Mouse (Mus musculus) limb, embryonic 10.5 days (tissue): ENCODE results near the gene Wdr24. TPM values are rescaled to one million over a fixed set of nuclear protein-coding genes. Genes with fewer than 3 reads are reported as not detected.

ENCODE experiments used
- DNase-seq: peaks from one replicate; pipeline ENCODE4 v3.0.0-alpha.2; 2017; ENCODE audit warnings: low spot score
- H3K27ac ChIP-seq: fragments of 300-500 bp; sonication (generic); 2 replicates; pipeline ENCODE4 v1.5.1; 2016; ENCODE audit warnings: mild to moderate bottlenecking
- H3K27me3 ChIP-seq: fragments of 300-500 bp; sonication (generic); 2 replicates; pipeline ENCODE4 v1.6.1; 2016; ENCODE audit warnings: low read depth, mild to moderate bottlenecking; ENCODE audit not compliant: poor library complexity, severe bottlenecking
- H3K36me3 ChIP-seq: fragments of 300-500 bp; sonication (generic); 2 replicates; pipeline ENCODE4 v1.6.1; 2016; ENCODE audit warnings: mild to moderate bottlenecking, moderate library complexity
- H3K4me1 ChIP-seq: fragments of 300-500 bp; sonication (generic); 2 replicates; pipeline ENCODE4 v1.6.1; 2016
- H3K4me3 ChIP-seq: fragments of 300-500 bp; sonication (generic); 2 replicates; pipeline ENCODE4 v1.5.1; 2016; ENCODE audit warnings: mild to moderate bottlenecking, moderate library complexity
- H3K9me3 ChIP-seq: fragments of 300-500 bp; sonication (generic); replicated peaks from 2 replicates; pipeline ENCODE4 v1.6.1; 2016; ENCODE audit warnings: mild to moderate bottlenecking
- WGBS: fragments of 180-500 bp; shearing (Covaris S2); methylation state at CpG from one replicate; pipeline ENCODE4 v1.1.7; 2016; 5-methylcytosine and 5-hydroxymethylcytosine counted together
- microRNA-seq: library from miRNA; unstranded; fragments of <30 nt; microRNA quantifications from one replicate; pipeline ENCODE4, GENCODE M21; 2017
- polyA plus RNA-seq: library from polyadenylated mRNA; unstranded; fragments of >200 nt; fragmentation: Nextera tagmentation; extraction: Ambion mirVana; gene quantifications from 2 replicates; pipeline ENCODE4 v1.2.1, GENCODE M21; 2016

The Wdr24 gene
- polyA plus RNA-seq, 1 experiment from 2014 or later: 32.0 TPM

DNA sequence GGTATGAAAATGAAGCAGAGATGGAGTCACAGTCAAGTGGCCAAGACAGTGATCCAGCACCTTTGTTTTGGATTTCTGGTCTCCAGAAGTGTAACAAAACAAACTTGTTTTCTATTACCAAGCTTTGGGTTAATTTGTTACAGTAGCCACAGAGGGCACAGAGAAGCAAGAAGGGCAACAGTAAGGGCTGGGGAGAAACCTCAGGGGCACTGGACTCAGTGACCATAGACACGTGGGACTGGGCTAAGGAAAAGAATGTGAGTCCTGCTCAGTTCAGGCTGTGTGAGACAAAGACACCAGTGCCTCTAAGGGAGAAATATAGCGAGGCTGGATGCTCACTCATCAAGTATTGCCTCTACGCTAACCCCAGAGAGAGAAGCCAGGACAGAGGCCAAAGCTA, 49.2 kb downstream of the Wdr24 start:
- Histone ChIP-seq H3K4me1 (peaks cover 51% of the 10 kb centered on the region), H3K9me3 (no peaks in the 10 kb centered on the region), H3K27ac (no peak overlapping the region), H3K4me3 (no peak overlapping the region), H3K36me3 (peaks cover 11% of the 10 kb centered on the region), H3K27me3 (no peaks in the 10 kb centered on the region)
- WGBS: 81% methylated on average over 3 of the region's 3 CpGs
- no peak for DNase-seq

- H3K27ac ChIP-seq: peak overlapping the region; percentile 92; the same call in 1 of the 2 replicates
- peak overlapping the region; percentile 92 for H3K4me3 ChIP-seq
- H3K36me3 ChIP-seq: peaks cover 20% of the 10 kb centered on the region
- no peaks in the 10 kb centered on the region for H3K9me3 ChIP-seq
- WGBS: 82% methylated on average over 11 of the region's 11 CpGs
- peaks cover 49% of the 10 kb centered on the region for H3K4me1 ChIP-seq
- DNase-seq: no peak
- H3K27me3 ChIP-seq: no peaks in the 10 kb centered on the region
These were observed 50.1 kb downstream of the Wdr24 start for GRCm38 (mm10) chr17:25873405-25874147.

DNA sequence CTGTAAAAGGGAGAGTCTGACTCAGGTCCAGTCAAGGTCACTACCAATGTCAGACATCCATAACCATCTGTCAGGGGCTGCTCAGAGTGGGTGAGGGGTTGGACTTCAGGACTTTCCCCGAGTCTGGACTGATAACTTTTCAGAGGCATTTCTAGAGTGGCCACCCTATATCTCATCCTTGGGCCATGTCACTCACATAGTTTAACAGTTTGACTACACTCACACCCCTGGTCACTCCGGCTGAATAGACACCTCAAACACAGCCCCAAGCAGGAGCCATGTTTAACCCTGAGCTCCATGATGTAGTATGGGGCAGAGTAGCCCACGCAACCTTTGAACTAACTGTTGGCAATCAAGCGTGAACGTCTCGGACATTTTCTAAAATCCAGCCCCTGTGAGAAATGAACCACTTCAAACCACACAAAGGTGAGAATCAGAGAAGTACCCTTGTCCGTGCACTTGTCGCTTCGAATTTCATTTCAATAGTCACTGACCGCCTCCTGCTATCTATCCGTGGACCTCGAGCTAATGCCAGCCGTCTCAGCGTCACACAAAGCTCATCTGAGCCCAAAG, 50.8 kb downstream of the Wdr24 start:
- H3K9me3 ChIP-seq: no peaks in the 10 kb centered on the region
- peak overlapping the region; percentile 92 for H3K27ac ChIP-seq
- WGBS: 12% methylated on average over 14 of the region's 14 CpGs
- H3K27me3 ChIP-seq: no peaks in the 10 kb centered on the region
- peak; percentile 47 for DNase-seq
- H3K36me3 ChIP-seq: peaks cover 27% of the 10 kb centered on the region
- peak overlapping the region; percentile 92 for H3K4me3 ChIP-seq
- peaks cover 49% of the 10 kb centered on the region for H3K4me1 ChIP-seq

GRCm38 (mm10) chr17:25874721-25875170, 51.3 kb downstream of the Wdr24 start, which contains the start of gene Mettl26:
TSS of gene Mettl26 (plus strand) at chr17:25875074.
- WGBS: under 1% methylated on average over 25 of the region's 25 CpGs
- Histone ChIP-seq H3K27ac (peak within 1 kb of the TSS; percentile 92), H3K36me3 (peaks cover 31% of the 10 kb centered on the region), H3K9me3 (no peaks in the 10 kb centered on the region), H3K4me3 (peak within 1 kb of the TSS; percentile 92), H3K27me3 (no peaks in the 10 kb centered on the region), H3K4me1 (peaks cover 54% of the 10 kb centered on the region)
- DNase-seq: peak; percentile 96

DNA sequence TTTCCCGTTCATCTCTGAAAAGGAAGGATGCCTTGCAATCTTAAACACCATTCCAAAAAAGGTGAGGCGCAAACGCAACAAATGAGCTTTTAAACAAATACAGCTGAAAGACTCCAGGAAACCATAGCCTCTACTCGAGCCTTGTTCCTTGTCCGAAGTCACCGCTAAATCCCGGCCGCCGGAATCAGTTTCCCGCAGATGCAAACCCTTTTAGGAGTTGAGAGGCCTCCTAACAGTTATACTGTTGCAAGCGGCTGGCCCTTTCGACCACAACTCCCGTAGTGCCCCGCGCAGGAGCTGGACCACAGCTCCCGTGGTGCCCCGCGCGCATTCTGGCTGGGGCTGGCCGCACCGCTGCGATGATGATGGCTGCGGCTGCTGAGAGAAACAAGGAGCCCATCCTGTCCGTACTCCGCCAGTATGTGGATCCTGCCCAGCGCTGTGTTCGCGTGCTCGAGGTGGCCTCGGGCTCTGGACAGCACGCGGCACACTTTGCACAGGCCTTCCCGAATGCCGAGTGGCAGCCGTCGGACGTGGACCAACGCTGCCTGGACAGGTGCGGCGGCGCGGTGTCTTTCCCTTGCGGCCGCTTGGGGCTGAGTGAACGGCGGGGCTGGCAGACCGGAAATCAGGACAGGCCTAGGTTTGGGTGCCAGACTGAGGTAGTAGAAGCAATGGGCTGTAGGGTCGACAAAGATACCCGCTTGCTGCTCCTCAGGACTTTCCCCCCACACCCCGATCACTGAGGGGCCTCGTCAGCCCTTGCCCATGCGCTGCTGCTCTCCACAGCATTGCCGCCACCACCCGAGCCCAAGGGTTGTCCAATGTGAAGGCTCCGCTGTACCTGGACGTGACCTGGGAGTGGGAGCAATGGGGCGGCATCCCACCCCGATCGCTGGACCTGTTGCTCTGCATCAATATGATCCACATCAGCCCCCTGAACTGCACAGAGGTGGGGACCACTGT, 52.0 kb downstream of the Wdr24 start:
- peaks cover 61% of the 10 kb centered on the region for H3K4me1 ChIP-seq
- H3K9me3 ChIP-seq: no peaks in the 10 kb centered on the region
- H3K27me3 ChIP-seq: no peaks in the 10 kb centered on the region
- 2% methylated on average over 59 of the region's 59 CpGs for WGBS
- H3K27ac ChIP-seq: peak overlapping the region; percentile 92
- peak; percentile 91 for DNase-seq
- H3K36me3 ChIP-seq: peaks cover 36% of the 10 kb centered on the region
- peak overlapping the region; percentile 92 for H3K4me3 ChIP-seq

DNA sequence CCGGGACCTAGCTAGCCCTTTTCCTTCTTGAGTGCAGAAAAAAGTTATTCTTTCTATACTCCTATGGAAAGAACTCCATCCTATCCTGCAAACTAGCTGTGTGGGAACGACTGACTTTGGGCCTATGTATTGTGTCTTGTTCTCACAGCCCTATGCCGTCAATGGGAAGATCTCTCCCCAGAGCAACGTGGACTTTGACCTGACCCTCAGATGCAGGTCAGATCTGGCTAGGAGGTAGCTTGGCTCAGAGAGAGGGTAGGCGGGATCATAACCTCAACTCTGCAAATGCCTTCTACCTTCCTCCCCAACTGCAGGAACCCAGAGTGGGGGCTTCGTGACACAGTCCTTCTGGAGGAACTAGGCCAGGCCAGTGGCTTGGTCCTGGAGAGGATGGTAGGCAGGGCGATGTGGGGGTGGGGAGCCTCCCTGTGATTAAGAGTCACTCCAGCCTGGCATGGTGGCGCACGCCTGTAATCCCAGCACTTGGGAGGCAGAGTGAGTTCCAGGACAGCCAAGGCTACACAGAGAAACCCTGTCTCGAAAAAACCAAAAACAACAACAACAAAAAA, 53.0 kb downstream of the Wdr24 start:
- Histone ChIP-seq H3K36me3 (peaks cover 36% of the 10 kb centered on the region), H3K27me3 (no peaks in the 10 kb centered on the region), H3K4me1 (peaks cover 71% of the 10 kb centered on the region), H3K9me3 (no peaks in the 10 kb centered on the region), H3K4me3 (peak overlapping the region; percentile 92), H3K27ac (peak overlapping the region; percentile 92)
- no peak for DNase-seq
- 67% methylated on average over 10 of the region's 10 CpGs for WGBS

DNA sequence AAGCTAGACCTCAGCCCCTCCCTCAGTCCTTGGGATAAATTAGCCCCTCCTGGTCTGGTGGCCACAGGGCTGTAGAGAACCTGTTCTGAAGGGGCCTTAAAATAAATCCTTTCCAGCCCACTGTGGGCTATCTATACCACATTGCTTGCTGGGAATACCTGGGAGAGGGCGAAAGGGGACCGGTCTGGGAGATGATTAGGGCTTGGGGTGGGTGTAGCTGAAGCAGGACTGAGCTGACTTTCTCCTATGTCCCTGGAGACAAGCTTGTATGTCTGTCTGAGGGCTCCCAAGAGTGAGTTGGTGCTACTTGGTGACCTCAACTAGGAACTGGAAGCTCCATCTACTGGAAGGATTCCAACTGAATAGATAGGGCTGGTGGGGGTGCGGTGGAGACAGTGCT, 53.6 kb downstream of the Wdr24 start:
- Histone ChIP-seq H3K27ac (no peak overlapping the region), H3K4me1 (peaks cover 77% of the 10 kb centered on the region), H3K27me3 (no peaks in the 10 kb centered on the region), H3K9me3 (no peaks in the 10 kb centered on the region), H3K4me3 (peak overlapping the region; percentile 92), H3K36me3 (peaks cover 36% of the 10 kb centered on the region)
- no peak for DNase-seq
- WGBS: 91% methylated on average over 3 of the region's 3 CpGs

DNA sequence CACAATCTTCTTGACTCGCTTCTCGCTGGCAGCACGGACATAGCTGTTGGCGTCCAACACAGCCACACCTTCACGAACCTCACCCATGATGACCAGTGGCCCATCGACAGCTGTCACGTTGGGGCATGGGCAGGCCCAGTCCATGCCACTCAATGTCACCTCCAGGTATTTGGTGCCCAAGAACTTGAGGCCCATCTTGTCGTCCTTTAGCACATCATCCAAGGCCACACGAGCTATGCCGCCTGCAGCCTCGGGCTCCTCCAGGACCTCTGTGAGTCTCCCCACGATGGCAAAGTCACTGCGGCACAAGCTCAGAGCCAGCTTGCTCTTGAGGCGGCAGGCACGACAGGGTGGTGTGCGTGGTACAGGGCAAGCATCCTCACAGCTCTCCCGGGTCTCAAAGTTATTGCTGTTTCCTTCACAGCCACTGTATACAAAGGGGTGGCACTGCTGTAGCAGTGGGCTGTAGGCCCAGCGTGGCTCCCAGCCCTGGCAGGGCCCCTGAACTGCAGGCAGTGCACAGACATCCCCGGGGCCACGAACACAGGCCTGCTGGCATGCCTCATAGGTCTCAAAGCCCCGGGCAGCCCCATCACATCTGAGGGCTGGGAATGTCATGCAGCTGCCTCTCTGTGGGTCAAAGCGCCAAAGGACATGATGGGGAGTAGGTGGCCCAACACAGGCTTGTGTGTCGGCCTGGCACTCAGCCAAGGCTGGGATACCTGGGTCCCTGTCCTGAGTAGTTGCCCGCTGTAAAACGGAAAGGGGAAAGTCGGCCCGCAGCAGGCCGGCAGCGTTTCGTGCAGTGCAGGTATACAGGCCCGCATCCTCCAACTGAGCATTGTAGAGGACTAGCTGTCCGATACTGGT, 54.5 kb downstream of the Wdr24 start:
- Histone ChIP-seq H3K4me3 (0 out of 2 replicates have a peak overlapping the region, but pooled peaks have one; percentile 10), H3K4me1 (peaks cover 86% of the 10 kb centered on the region), H3K27me3 (no peaks in the 10 kb centered on the region)

More for the DNA sequence above, 54.5 kb downstream of the Wdr24 start:
- H3K27ac ChIP-seq: peak overlapping the region; percentile 25; the same call in 1 of the 2 replicates
- WGBS: 95% methylated on average over 32 of the region's 32 CpGs
- H3K36me3 ChIP-seq: peaks cover 46% of the 10 kb centered on the region
- H3K9me3 ChIP-seq: no peaks in the 10 kb centered on the region
- peak; percentile 30 for DNase-seq

Small RNAs within 50 kb of the gene (microRNA-seq; reads per million reads assigned to microRNA genes)
- gene Mir3082 (not detected), gene Mir6966 (not detected)

Other genes starting within 250 kb of the Wdr24 start
- gene Lmf1, start 244.5 kb upstream of the Wdr24 start, polyA plus RNA-seq: 28.9 and 29.0 TPM in 2 replicates
- gene Gng13, start 106.5 kb upstream of the Wdr24 start, polyA plus RNA-seq: 2.0 TPM in 2 replicates
- 68.5 and 71.9 TPM in 2 replicates for gene Chtf18, start 96.2 kb upstream of the Wdr24 start, polyA plus RNA-seq
- gene Rpusd1, start 96.0 kb upstream of the Wdr24 start, polyA plus RNA-seq: 24.8 and 27.0 TPM in 2 replicates
- not detected in 2 replicates for gene Mslnl, start 87.6 kb upstream of the Wdr24 start, polyA plus RNA-seq
- 0.98 TPM in 1 of 2 replicates, not detected in the other for gene Msln, start 69.2 kb upstream of the Wdr24 start, polyA plus RNA-seq
- 21.2 and 26.8 TPM in 2 replicates for gene Narfl, start 49.9 kb upstream of the Wdr24 start, polyA plus RNA-seq
- 59.7 and 80.7 TPM in 2 replicates for gene Haghl, start 38.0 kb upstream of the Wdr24 start, polyA plus RNA-seq
- gene Ccdc78, start 37.0 kb upstream of the Wdr24 start, polyA plus RNA-seq: 0.44 and 0.50 TPM in 2 replicates
- gene Fam173a, start 30.7 kb upstream of the Wdr24 start, polyA plus RNA-seq: 55.6 and 63.3 TPM in 2 replicates
- 0.76 TPM in 1 of 2 replicates, not detected in the other for gene AC134908.4, start 28.0 kb upstream of the Wdr24 start, polyA plus RNA-seq
- gene Metrn, start 26.5 kb upstream of the Wdr24 start, polyA plus RNA-seq: 87.5 and 112 TPM in 2 replicates
- 1.0 and 1.5 TPM in 2 replicates for gene Fbxl16, start 14.5 kb upstream of the Wdr24 start, polyA plus RNA-seq
- 52.4 and 54.9 TPM in 2 replicates for gene Jmjd8, start 5.2 kb downstream of the Wdr24 start, polyA plus RNA-seq
- gene Stub1, start 9.8 kb downstream of the Wdr24 start, polyA plus RNA-seq: 408 and 426 TPM in 2 replicates
- 1.0 and 1.2 TPM in 2 replicates for gene Rhbdl1, start 13.7 kb downstream of the Wdr24 start, polyA plus RNA-seq
- gene Gm20683, start 18.1 kb downstream of the Wdr24 start, polyA plus RNA-seq: 1.5 and 1.9 TPM in 2 replicates
- gene Rhot2, start 21.2 kb downstream of the Wdr24 start, polyA plus RNA-seq: 30.8 and 32.6 TPM in 2 replicates
- gene Wdr90, start 37.9 kb downstream of the Wdr24 start, polyA plus RNA-seq: 45.5 and 46.2 TPM in 2 replicates
- 13.6 and 22.0 TPM in 2 replicates for gene Mcrip2, start 45.1 kb downstream of the Wdr24 start, polyA plus RNA-seq
- gene Mettl26, start 51.4 kb downstream of the Wdr24 start, polyA plus RNA-seq: 69.3 and 69.6 TPM in 2 replicates
- gene Wfikkn1, start 57.2 kb downstream of the Wdr24 start, polyA plus RNA-seq: 2.6 and 5.6 TPM in 2 replicates
- gene Rab40c, start 96.1 kb downstream of the Wdr24 start, polyA plus RNA-seq: 37.5 and 37.9 TPM in 2 replicates
- gene Pigq, start 121.3 kb downstream of the Wdr24 start, polyA plus RNA-seq: 65.2 and 72.1 TPM in 2 replicates
- gene Nhlrc4, start 121.3 kb downstream of the Wdr24 start, polyA plus RNA-seq: 0.10 and 0.18 TPM in 2 replicates
- gene A930017K11Rik, start 128.9 kb downstream of the Wdr24 start, polyA plus RNA-seq: 0.08 and 0.20 TPM in 2 replicates
- gene Capn15, start 162.2 kb downstream of the Wdr24 start, polyA plus RNA-seq: 38.7 and 38.9 TPM in 2 replicates
- 20.9 and 22.1 TPM in 2 replicates for gene Rab11fip3, start 245.9 kb downstream of the Wdr24 start, polyA plus RNA-seq